Mouse (Mus musculus): Measurements from ENCODE around the gene Egln3.

GRCm38 (mm10) chr12:54164040-54164723 lies 39.5 kb downstream of the Egln3 start:
- TF ChIP-seq POLR2A (IDR thresholded peaks at IDR 0.05; ENCODE audit: low read depth, low read length) (no peak), MEF2A (IDR thresholded peaks at IDR 0.05; ENCODE audit: borderline replicate concordance, low read depth, low read length) (no peak), TCF12 (IDR thresholded peaks at IDR 0.05; ENCODE audit: low read depth, low read length) (no peak), PAX5 (IDR thresholded peaks at IDR 0.05; ENCODE audit: low read length) (no peak), CTCF (conservative IDR thresholded peaks at IDR 0.05 in 1 of 2, IDR thresholded peaks at IDR 0.05 in 1 of 2; ENCODE audit: low read depth in 2 of 2, low read length in 2 of 2) (no peak), MAFK (IDR thresholded peaks at IDR 0.05; ENCODE audit: insufficient replicate concordance, low read length) (no peak), CHD1 (IDR thresholded peaks at IDR 0.05; ENCODE audit: low read depth, low read length) (no peak)
